Mouse (Mus musculus): ENCODE results near the gene Ino80e. TPM values are rescaled to one million over a fixed set of nuclear protein-coding genes. Genes with fewer than 3 reads are reported as not detected.

The Ino80e gene
- polyA plus RNA-seq, 1 experiment from 2014 or later, result 89.4 TPM

- Histone ChIP-seq H3K4me1 (replicated peaks; ENCODE audit: control insufficient read depth, insufficient read depth, low read length) (no peaks in the 10 kb centered on the region; the same call in none of the 2 replicates), H3K36me3 (ENCODE audit: control insufficient read depth, insufficient read depth, low read length) (peaks cover 2% of the 10 kb centered on the region; the same call in 1 of the 2 replicates), H3K9ac (ENCODE audit: low read depth, low read length) (no peak overlapping the region), H3K27me3 (ENCODE audit: control insufficient read depth, insufficient read depth, low read length) (no peaks in the 10 kb centered on the region), H3K4me3 (ENCODE audit: low read depth, low read length) (no peak overlapping the region), H3K27ac (ENCODE audit: low read depth, low read length) (no peak overlapping the region), H3K4me2 (replicated peaks; ENCODE audit: low read depth, low read length) (no peak overlapping the region), H3K9me3 (ENCODE audit: control insufficient read depth, low read length) (no peaks in the 10 kb centered on the region)
- WGBS, result 86% methylated on average over 11 of the region's 11 CpGs
- no peak for DNase-seq (ENCODE audit: low spot score)
- no peak for ATAC-seq (ENCODE audit: low FRiP score)
Observed at GRCm38 (mm10) chr7:126802134-126802889, 59.9 kb downstream of the Ino80e start.

GRCm38 (mm10) chr7:126801057-126801422, 61.1 kb downstream of the Ino80e start:
- Histone ChIP-seq H3K4me3 (ENCODE audit: low read depth, low read length) (no peak overlapping the region), H3K27ac (ENCODE audit: low read depth, low read length) (no peak overlapping the region), H3K4me2 (replicated peaks; ENCODE audit: low read depth, low read length) (no peak overlapping the region), H3K27me3 (ENCODE audit: control insufficient read depth, insufficient read depth, low read length) (no peaks in the 10 kb centered on the region), H3K4me1 (replicated peaks; ENCODE audit: control insufficient read depth, insufficient read depth, low read length) (peaks cover 2% of the 10 kb centered on the region), H3K36me3 (ENCODE audit: control insufficient read depth, insufficient read depth, low read length) (peaks cover 5% of the 10 kb centered on the region; the same call in 1 of the 2 replicates), H3K9me3 (ENCODE audit: control insufficient read depth, low read length) (no peaks in the 10 kb centered on the region), H3K9ac (ENCODE audit: low read depth, low read length) (no peak overlapping the region)
- no peak for DNase-seq (ENCODE audit: low spot score)
- no peak for ATAC-seq (ENCODE audit: low FRiP score)
- WGBS, result 96% methylated on average over 16 of the region's 16 CpGs

Other genes with a start within 250 kb of the Ino80e start
- gene Nupr1, start 231.5 kb downstream of the Ino80e start, polyA plus RNA-seq (2014; fragmentation: Nextera tagmentation; extraction: Ambion mirVana), result 1.3 and 2.4 TPM in 2 replicates
- 44.8 and 49.3 TPM in 2 replicates for gene Sgf29, start 213.1 kb downstream of the Ino80e start, polyA plus RNA-seq (2014; fragmentation: Nextera tagmentation; extraction: Ambion mirVana)
- gene Sult1a1, start 185.9 kb downstream of the Ino80e start, polyA plus RNA-seq (2014; fragmentation: Nextera tagmentation; extraction: Ambion mirVana), result 0.25 and 0.52 TPM in 2 replicates
- gene Bola2, start 167.0 kb downstream of the Ino80e start, polyA plus RNA-seq (2014; fragmentation: Nextera tagmentation; extraction: Ambion mirVana), result 164 and 176 TPM in 2 replicates
- 9.8 and 10.7 TPM in 2 replicates for gene Slx1b, start 166.6 kb downstream of the Ino80e start, polyA plus RNA-seq (2014; fragmentation: Nextera tagmentation; extraction: Ambion mirVana)
- gene Coro1a, start 154.6 kb downstream of the Ino80e start, polyA plus RNA-seq (2014; fragmentation: Nextera tagmentation; extraction: Ambion mirVana), result 45.3 and 47.8 TPM in 2 replicates
- 47.2 and 51.8 TPM in 2 replicates for gene Mapk3, start 102.8 kb downstream of the Ino80e start, polyA plus RNA-seq (2014; fragmentation: Nextera tagmentation; extraction: Ambion mirVana)
- gene Gdpd3, start 96.0 kb downstream of the Ino80e start, polyA plus RNA-seq (2014; fragmentation: Nextera tagmentation; extraction: Ambion mirVana), result 0.97 and 1.4 TPM in 2 replicates
- 114 and 119 TPM in 2 replicates for gene Ypel3, start 85.4 kb downstream of the Ino80e start, polyA plus RNA-seq (2014; fragmentation: Nextera tagmentation; extraction: Ambion mirVana)
- gene Tbx6, start 80.9 kb downstream of the Ino80e start, polyA plus RNA-seq (2014; fragmentation: Nextera tagmentation; extraction: Ambion mirVana), result 0.25 and 0.79 TPM in 2 replicates
- gene Ppp4c, start 69.9 kb downstream of the Ino80e start, polyA plus RNA-seq (2014; fragmentation: Nextera tagmentation; extraction: Ambion mirVana), result 313 and 330 TPM in 2 replicates
- gene Fam57b, start 64.7 kb downstream of the Ino80e start, polyA plus RNA-seq (2014; fragmentation: Nextera tagmentation; extraction: Ambion mirVana), result 14.6 and 16.3 TPM in 2 replicates
- gene 4930451I11Rik, start 30.7 kb downstream of the Ino80e start, polyA plus RNA-seq (2014; fragmentation: Nextera tagmentation; extraction: Ambion mirVana), result not detected in 2 replicates
- gene Doc2a, start 15.0 kb downstream of the Ino80e start, polyA plus RNA-seq (2014; fragmentation: Nextera tagmentation; extraction: Ambion mirVana), result 3.4 and 3.7 TPM in 2 replicates
- 22.0 and 25.2 TPM in 2 replicates for gene Hirip3, start 405 bp downstream of the Ino80e start, polyA plus RNA-seq (2014; fragmentation: Nextera tagmentation; extraction: Ambion mirVana)
- 27.3 and 31.2 TPM in 2 replicates for gene Taok2, start 22.3 kb upstream of the Ino80e start, polyA plus RNA-seq (2014; fragmentation: Nextera tagmentation; extraction: Ambion mirVana)
- 25.3 and 28.6 TPM in 2 replicates for gene Tmem219, start 60.5 kb upstream of the Ino80e start, polyA plus RNA-seq (2014; fragmentation: Nextera tagmentation; extraction: Ambion mirVana)
- gene Kctd13, start 66.5 kb upstream of the Ino80e start, polyA plus RNA-seq (2014; fragmentation: Nextera tagmentation; extraction: Ambion mirVana), result 30.1 and 33.5 TPM in 2 replicates
- gene Asphd1, start 87.2 kb upstream of the Ino80e start, polyA plus RNA-seq (2014; fragmentation: Nextera tagmentation; extraction: Ambion mirVana), result 0.90 and 0.92 TPM in 2 replicates
- 13.2 and 14.2 TPM in 2 replicates for gene Sez6l2, start 88.2 kb upstream of the Ino80e start, polyA plus RNA-seq (2014; fragmentation: Nextera tagmentation; extraction: Ambion mirVana)
- 68.9 and 69.5 TPM in 2 replicates for gene Cdipt, start 113.5 kb upstream of the Ino80e start, polyA plus RNA-seq (2014; fragmentation: Nextera tagmentation; extraction: Ambion mirVana)
- 0.63 and 0.93 TPM in 2 replicates for gene Cdiptos, start 113.7 kb upstream of the Ino80e start, polyA plus RNA-seq (2014; fragmentation: Nextera tagmentation; extraction: Ambion mirVana)
- gene Mvp, start 152.2 kb upstream of the Ino80e start, polyA plus RNA-seq (2014; fragmentation: Nextera tagmentation; extraction: Ambion mirVana), result 3.4 and 3.5 TPM in 2 replicates
- gene Pagr1b, start 154.1 kb upstream of the Ino80e start, polyA plus RNA-seq (2014; fragmentation: Nextera tagmentation; extraction: Ambion mirVana), result not detected in 2 replicates
- gene Pagr1a, start 155.0 kb upstream of the Ino80e start, polyA plus RNA-seq (2014; fragmentation: Nextera tagmentation; extraction: Ambion mirVana), result 76.1 and 78.5 TPM in 2 replicates
- gene Gm42742, start 158.7 kb upstream of the Ino80e start, polyA plus RNA-seq (2014; fragmentation: Nextera tagmentation; extraction: Ambion mirVana), result 50.4 and 53.7 TPM in 2 replicates
- 7.2 and 7.7 TPM in 2 replicates for gene Prrt2, start 158.8 kb upstream of the Ino80e start, polyA plus RNA-seq (2014; fragmentation: Nextera tagmentation; extraction: Ambion mirVana)
- gene Maz, start 164.7 kb upstream of the Ino80e start, polyA plus RNA-seq (2014; fragmentation: Nextera tagmentation; extraction: Ambion mirVana), result 69.4 and 71.4 TPM in 2 replicates
- 142 and 146 TPM in 2 replicates for gene Kif22, start 180.1 kb upstream of the Ino80e start, polyA plus RNA-seq (2014; fragmentation: Nextera tagmentation; extraction: Ambion mirVana)
- not detected in 2 replicates for gene Zg16, start 225.0 kb upstream of the Ino80e start, polyA plus RNA-seq (2014; fragmentation: Nextera tagmentation; extraction: Ambion mirVana)
- gene AI467606, start 229.0 kb upstream of the Ino80e start, polyA plus RNA-seq (2014; fragmentation: Nextera tagmentation; extraction: Ambion mirVana), result 1.0 and 1.3 TPM in 2 replicates